Mouse (Mus musculus) embryonic facial prominence, embryonic 15.5 days (tissue): Measurements from ENCODE around the gene Cant1. TPM values are rescaled to one million over a fixed set of nuclear protein-coding genes. Genes with fewer than 3 reads are reported as not detected.

Experiments
- polyA plus RNA-seq: library from polyadenylated mRNA; unstranded; fragments of >200 nt; fragmentation: Nextera tagmentation; extraction: Ambion mirVana; gene quantifications from 2 replicates; pipeline ENCODE4 v1.2.1, GENCODE M21; 2015

The Cant1 gene
- polyA plus RNA-seq, 1 experiment from 2014 or later: 38.0 TPM

Other genes starting within 250 kb of the Cant1 start
- 19.5 and 20.4 TPM in 2 replicates for gene Cyth1, start 170.5 kb downstream of the Cant1 start, polyA plus RNA-seq
- gene Usp36, start 128.8 kb downstream of the Cant1 start, polyA plus RNA-seq: 23.2 and 25.4 TPM in 2 replicates
- gene Cep295nl, start 76.6 kb downstream of the Cant1 start, polyA plus RNA-seq: 0.59 and 0.64 TPM in 2 replicates
- gene Timp2, start 63.3 kb downstream of the Cant1 start, polyA plus RNA-seq: 163 and 170 TPM in 2 replicates
- gene Lgals3bp, start 17.0 kb downstream of the Cant1 start, polyA plus RNA-seq: 15.6 and 19.8 TPM in 2 replicates
- gene C1qtnf1, start 9.1 kb upstream of the Cant1 start, polyA plus RNA-seq: 19.0 and 23.0 TPM in 2 replicates
- gene Engase, start 57.7 kb upstream of the Cant1 start, polyA plus RNA-seq: 8.6 and 8.7 TPM in 2 replicates